Mouse (Mus musculus) cerebellum, adult 9-11 months (tissue): ENCODE data around the gene Rfx5.

Experiments used
- DNase-seq: peaks from one replicate; pipeline ENCODE4 v3.0.0; 2022

The Rfx5 gene

GRCm38 (mm10) chr3:95003273-95003672 lies 49.4 kb downstream of the Rfx5 start:
- no peak for DNase-seq

GRCm38 (mm10) chr3:95005651-95006050 lies 51.8 kb downstream of the Rfx5 start:
- DNase-seq: peak; percentile 34

- no peak for DNase-seq
Measured at GRCm38 (mm10) chr3:95007706-95008105, 53.8 kb downstream of the Rfx5 start.

- no peak for DNase-seq
Measured at GRCm38 (mm10) chr3:95010396-95010795, 56.5 kb downstream of the Rfx5 start.
